Mouse (Mus musculus): ENCODE measurements around the gene Polg.

Polg gene

DNA sequence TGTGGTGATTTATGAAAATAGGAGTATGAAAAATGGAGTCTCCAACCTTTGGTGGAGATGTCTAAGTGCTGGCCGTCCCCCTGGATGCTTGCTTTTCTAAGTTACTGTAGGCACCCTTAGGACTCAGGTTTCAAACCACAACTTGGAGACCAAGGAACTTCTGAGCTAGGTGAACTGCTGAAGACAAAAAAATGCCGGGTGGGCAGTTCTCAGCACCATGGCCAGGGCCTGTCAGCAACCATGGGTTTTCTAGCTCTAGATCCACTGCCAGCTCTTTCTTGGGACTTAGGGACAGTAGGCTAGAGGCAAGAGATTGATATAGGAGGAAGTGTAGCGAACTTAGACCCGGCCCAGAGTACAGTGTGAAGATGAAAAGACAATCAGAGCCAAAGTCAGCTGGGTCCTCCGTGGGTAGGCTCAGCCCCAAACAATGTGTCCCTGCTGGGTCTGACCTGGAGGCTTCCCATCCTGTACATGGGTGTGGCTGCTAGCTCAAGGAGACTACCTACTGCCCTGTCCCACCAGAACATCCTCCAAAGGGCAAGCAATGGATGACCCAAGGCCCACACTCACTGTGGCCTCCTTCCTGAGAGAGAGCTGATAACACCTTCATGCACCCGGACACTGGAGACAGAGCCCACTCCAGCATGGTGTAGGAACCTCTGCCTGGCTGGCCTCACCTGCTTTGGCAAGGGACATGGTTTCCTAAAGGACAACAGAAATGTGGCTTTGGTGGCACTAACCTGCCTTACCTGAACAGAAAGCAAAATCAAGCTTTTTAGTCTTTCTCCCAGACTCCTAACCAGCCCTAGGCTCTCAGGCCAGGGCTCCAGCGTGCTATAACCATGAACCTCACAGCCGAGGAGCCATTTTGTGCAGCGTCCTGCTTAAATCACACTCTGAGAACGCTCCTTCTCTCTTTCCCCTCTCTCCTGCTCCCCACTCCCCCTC, 36.3 kb upstream of the Polg start:
- DNase-seq = no peak

GRCm38 (mm10) chr7:79501581-79502031, 35.4 kb upstream of the Polg start:
- no peak for DNase-seq

GRCm38 (mm10) chr7:79500681-79501306, 34.6 kb upstream of the Polg start:
- no peak for DNase-seq

DNA sequence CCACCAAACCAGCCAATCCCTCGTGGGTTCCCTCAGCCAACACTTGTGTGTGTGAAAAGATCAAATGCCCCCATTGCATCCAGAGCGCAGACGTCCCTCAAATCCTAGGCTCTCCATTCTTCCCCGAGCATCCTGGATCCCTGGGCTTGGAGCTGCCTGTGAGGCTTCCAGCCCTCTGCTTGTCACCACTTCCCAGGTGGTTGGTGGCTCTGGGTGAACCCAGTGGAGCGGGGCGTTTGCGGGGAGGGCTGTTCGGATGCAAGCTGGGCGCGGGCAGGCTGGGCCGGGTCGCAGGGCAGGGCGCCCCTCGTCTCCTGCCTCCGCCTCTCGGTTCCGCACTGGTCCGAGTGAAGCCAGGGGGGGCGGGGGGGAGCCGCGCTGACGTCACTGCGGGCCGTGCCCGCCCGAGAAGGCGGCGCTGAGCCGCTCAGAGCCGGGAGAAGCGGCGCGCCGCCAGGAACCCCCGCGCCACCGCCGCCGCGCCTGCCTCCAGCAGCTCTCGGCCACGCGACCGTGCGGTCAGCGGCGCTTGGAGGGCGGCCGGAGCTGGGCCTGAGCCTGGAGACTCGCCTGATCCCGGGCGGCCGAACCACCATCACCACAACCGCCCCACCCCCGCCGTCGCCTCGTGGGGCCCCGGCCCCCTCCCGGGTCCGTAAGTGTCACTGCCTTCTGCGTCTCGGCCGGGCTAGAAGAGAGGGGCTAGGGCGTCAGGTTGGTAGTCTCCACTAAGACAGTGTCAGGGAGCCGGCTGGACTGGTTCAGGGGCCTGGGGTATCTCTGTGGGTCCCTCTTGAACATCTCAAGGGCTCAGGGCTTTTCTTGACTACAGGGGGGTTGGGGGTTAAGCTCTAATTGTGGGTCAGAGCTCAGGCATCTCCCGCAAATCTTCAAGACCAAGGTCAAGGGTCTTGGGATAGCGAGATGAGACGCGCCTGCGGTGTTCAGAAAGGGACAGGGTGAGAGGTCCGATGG, 33.7 kb upstream of the Polg start:
- DNase-seq = no peak

DNA sequence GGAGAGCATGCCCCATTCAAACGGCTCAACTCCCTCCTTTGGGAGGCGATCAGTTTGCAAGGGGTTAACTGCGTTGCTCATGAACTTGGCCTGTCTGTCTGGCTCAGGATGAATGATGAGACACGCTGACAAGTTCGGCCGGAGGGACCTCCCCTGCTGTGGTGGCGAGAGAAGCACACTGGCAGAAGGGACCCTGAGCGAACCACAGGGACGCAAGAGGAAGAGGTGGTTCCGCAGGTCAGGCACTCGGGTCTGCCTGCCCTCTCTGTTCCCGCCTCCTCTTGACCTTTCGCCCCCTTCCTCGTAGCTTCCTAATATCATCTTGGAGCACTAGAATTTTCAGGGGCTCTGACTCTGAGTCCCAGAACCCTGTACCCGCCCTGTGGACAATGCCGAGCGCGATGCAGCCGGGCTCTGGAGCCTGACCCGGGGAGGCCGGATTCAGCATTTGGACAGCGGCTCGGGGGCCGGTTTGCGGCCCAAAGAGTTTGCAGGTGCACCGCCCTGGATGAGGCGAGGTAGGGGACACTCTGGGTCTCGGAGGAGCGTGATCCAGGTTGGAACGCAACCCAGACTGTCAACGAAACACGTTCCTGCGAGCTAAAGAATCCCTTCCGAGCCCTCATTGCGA, 32.9 kb upstream of the Polg start:
- peak in 1 of 2 experiments; percentile 23 for DNase-seq

- DNase-seq = no peak
Observed at GRCm38 (mm10) chr7:79498356-79498755, 32.2 kb upstream of the Polg start.

DNA sequence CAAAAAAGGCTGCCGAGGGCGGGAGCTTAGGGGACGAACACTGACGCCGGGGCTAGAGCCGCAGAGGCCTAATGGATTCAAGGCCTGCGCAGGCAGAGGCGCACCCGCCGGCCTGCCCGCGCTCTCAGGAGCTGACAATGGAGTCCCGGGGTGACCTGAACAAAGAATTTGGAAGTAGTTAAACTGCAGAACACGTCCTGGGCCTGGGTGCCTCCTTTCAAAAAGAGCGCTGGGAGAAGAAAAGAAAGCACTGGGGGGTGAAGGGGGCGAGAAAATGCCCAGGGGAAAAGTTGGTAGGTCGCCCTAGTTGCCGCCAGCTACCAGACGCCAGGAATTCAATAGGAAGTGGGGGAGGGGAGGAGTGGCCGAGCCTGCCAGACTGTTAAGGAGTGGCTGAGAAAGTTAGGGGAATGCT, 31.5 kb upstream of the Polg start:
- DNase-seq = no peak

GRCm38 (mm10) chr7:79496816-79497328, 30.7 kb upstream of the Polg start:
- DNase-seq = no peak

DNA sequence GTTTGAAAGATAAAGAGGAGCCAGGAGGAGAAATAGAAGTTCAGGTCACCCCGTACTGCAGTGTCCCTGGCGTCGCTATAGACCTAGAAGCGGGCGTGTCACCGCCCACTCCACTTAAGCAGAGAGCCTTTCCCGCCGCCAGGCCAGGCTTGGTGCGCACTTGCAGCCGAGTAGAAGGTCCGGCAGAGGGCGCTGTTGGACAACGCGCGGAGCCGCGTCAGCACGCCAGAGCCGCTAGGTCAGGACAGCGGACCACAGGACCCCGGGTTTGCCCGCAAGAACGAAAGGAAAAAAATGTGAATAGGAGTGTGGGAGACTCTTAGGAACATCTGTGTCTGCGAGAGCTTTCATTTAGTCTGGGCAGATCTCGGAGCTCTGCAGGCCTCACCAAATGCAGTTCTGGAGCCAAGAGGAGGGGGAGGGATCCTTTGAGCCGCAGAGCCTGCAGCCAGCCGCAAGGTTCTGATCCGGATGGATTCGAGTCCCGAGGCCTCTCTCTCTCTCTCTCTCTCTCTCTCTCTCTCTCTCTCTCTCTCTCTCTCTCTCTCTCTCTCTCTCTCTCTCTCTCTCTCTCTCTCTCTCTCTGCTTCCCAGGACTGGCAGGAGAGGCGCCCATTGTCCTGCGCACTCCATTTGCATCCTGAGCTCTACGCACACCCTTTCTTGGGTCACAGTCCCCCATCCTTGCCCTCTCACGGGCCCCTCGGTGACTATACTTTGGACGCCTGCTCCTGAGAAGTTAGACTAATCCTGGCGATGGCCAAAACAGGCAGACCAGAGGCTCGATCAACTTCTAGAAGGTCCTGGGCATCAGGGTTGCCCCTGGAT, 30.0 kb upstream of the Polg start:
- DNase-seq = peak; percentile 77 to 81

DNA sequence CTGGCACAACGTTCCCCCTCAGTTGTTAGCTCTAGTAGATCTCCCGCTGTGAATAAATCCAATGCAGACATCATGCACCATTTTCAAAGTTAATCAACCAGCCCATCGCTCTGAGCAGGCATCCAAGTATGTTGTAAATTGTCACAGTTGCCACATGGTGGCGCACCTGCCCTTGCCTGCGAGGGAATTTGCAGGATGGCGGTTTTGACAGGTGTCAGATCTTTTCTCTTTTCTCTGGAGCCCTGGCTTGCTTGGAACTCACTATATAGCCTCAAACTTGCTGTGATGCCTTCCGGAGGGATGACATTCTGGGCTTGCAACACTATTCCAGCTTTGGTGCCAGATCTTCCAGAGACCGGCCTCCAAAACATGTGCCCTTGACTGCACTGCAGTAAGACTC, 27.8 kb upstream of the Polg start:
- peak; percentile 42 to 45 for DNase-seq

DNA sequence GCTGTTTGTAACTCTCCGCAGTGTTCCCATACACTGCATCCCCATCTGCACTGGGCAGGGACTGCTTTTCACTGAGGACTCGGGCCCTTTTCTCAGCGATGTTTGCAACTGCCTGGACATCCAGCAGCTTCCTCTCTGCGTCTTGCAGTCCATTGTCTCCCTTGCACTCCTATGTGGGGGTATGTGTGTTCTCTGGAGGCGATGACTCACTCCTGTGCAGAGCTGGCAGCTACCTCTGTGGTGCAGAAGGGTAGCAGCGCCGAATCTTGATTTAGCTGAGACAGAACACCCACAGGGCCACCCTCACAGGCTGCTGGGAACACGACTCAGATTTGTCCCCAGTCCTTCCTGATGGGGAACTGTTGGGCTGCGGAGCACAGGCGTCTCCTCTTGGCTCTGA, 20.4 kb upstream of the Polg start:
- DNase-seq = no peak

DNA sequence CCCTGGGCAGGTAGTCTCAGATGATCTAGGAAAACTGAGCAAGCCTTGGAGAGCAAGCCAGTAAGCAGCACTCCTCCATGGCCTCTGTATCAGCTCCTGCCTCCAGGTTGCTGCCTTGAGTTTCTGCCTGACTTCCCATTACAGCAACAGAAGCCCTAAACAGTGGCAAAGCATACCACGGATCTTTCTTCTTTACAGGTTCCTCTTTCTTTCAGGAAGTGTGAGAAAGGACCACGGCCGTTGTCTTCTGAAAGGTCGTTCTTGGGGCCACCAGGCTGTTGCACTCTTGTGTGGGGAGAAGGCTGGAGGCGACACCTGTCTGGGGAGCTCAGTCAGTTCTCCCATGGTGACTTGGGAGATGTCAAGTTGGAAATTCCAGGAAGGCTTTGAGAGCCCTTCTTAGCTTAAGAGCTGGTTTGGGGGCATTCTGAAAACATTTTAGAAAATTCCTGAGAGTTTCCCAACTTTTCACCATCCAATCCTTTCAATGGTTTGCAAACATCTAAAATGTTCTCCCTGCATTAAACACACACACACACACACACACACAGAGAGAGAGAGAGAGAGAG, 8.8 kb upstream of the Polg start:
- no peak for DNase-seq

GRCm38 (mm10) chr7:79473496-79474194, 7.5 kb upstream of the Polg start:
- DNase-seq = no peak

DNA sequence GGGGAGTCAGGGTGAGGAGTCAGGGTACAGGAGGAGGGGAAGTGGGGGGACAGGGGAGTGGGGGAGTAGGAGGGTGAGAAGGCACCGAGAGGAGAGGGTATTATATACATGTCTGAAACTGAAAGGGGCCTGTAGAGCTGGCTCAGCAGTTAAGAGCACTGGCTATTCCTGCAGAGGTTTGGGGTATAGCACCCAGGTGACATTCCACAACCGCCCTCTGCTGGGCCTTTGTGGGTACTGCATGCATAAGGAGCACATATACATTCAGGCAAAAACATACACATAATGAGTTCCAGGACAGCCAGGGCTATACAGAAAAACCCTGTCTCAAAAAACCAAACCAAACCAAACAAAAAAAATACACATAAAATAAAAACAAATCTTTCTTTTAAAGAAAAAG, 6.6 kb upstream of the Polg start:
- DNase-seq = peak in 1 of 2 experiments; percentile 19

DNA sequence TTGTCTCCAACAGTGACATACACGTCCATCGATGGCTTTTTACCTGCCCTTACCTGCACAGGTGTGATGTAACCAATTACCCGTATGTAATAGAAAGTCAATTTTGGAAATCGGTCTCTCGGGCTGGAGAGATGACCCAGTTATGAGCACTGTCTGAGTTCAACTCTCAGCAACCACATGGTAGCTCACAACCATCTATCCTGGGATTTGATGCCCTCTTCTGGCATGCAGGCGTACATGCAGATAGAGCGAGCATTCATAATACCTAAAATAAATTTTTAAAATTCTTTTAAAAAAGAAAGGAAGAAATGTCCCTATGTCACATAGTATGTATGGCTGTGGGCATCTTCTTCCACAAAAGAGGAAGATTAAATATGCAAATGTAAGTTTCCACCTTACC, 5.3 kb upstream of the Polg start:
- DNase-seq = no peak

DNA sequence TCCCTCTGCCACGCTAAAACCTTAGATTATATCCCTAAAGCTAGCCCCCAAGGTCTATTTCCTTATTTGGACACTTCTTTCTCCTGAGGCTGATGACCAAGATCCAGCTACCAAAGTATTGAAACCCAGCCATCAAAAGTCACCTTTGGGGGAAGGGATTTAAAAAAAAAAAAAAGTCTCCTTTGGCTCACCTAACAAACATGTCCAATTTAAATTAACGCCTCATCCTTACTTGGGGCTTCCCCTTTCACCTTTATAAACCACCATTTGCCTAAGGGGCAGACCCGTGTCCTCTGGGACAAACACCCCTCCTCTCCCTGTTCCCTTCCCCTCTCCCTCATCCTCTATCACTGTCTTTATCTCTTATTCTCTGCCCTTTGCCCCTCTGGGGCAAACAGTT, 4.6 kb upstream of the Polg start:
- DNase-seq = no peak

DNA sequence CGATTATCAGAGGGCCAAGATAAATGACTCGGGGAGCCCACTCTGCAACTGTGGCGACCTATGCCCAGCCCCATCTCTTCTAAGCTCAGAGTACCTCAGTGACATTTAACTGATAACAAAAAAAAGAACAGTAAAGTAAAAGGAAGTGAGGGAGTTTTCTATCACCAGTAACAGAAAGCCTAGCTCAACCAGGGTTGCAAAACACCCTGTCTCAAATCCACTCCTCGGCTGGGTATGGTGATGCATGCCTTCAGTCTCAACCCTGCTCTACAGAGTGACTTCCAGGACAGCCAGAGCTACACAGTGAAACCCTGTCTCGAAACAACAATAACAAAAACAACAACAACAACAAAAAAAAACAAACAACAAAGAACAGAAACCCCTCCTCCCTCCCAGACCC, 3.6 kb upstream of the Polg start:
- DNase-seq = no peak

DNA sequence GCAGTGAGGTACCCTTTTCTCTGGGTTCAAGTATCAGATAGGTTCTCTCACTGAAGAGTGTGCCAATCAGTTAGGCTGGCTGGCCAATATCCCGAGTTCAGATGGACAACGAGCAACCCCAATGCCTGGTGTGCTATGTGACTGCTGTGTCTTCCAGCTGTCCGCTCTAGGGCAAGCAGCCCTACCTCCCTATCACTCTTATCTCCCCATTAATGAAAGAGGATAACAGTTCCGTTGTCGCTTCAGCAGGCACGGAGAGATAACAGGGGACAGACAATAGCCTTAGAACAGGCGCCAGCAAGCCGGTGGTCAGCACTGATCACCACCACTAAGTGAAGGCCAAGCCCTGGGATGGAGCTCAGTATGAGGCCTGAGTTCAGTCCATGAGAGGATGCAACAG, 2.8 kb upstream of the Polg start:
- no peak for DNase-seq

GRCm38 (mm10) chr7:79467951-79468350, 1.8 kb upstream of the Polg start:
- DNase-seq = no peak

DNA sequence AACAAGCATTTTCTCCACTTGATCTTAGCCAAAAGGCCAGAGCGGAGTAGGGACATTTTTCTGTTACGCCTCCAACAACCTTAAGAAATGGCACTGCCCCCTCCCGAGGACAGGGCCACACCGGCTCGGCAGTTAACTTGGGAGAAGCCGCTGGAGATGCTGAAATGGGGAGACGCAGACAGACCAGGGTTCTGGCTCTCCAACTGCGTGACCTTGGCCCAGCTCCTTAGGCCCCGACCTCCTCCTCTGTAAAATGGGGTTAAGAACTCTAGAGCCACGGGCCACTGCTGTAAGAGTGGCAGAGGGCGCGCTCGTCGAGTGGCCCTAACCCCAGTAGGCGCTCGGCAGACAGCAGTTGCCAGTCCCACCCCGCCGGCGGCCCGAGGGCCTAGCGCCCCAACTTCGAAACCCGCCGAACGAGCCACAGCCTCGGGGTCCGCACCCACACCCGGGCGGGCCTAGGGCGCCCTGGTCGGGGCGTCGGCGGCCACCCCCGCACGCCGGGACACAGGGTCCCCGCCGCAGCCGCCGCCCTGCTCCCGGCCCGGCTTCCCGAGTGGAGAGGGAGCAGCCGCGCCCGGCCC, 609 bp downstream of the Polg start:
- DNase-seq = peak in 1 of 2 experiments; percentile 74
